Mouse (Mus musculus) regulatory T cell (primary cell): Measurements from ENCODE around the gene Dnah6.

Experiments used
- in situ Hi-C: fragments of 300-600 bp; cut with MboI, MseI; formaldehyde crosslinking; loops from one replicate; pipeline ENCODE4 v1.15.1; 2025; ENCODE audit warnings: high pct_unique_total_duplicates

Gene Dnah6

GRCm38 (mm10) chr6:72969787-72970186, 251.7 kb downstream of the Dnah6 start:
- in situ Hi-C loops, result loop anchor here (10.0 kb wide), 1 partner anchor 585 kb away; the partner anchor contains the start of gene Vamp5
